Mouse (Mus musculus) monocyte, adult 2 months (primary cell): ENCODE measurements around the gene Lrch1.
A peak's percentile ranks its signal among the peaks of the same experiment; 100 is the strongest.

Source experiments
- DNase-seq, 2 experiments: peaks; one replicate each; pipeline ENCODE4 v3.0.0; 2022; ENCODE audit warnings: low spot score in 2 of 2, low read depth in 1 of 2

Lrch1 gene

GRCm38 (mm10) chr14:74922039-74922736, 25.5 kb downstream of the Lrch1 start:
- DNase-seq = no peak

DNA sequence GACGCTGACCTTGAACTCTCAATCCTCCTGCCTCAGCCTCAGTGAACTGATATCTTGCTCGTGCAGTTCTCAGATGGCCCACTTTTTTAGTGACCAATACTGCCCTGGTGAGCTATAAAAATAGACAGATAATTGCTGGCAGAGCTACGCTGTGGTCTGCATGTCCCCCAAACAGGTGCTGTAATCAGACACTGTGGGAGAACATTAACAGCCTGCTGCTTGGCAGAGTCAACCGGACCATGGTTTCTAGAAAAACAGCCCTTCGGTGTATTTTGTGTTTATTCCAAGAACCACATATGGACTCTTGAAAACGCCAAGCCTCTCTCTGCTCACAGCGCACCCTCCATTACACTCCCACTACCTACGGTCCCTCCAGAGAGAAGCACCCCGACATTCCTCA, 26.2 kb downstream of the Lrch1 start:
- no peak for DNase-seq

DNA sequence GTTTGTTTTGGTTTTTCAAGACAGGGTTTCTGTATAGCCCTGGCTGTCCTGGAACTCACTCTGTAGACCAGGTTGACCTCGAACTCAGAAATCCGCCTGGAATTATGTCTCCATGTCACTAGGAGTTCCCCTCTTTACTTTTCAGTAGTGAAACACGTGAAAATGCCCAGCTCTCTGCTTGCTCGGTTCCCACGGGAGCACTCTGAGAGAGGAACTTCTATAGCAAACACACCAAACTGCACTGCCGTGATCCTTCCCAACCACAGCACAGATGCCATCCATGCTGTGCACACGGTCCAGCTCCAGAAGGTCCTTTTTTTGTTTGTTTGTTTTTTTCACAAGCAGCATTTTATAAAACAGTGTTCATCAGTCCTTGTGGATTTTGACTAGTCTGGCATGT, 28.5 kb downstream of the Lrch1 start:
- DNase-seq = no peak

- DNase-seq = no peak
These were observed 29.1 kb downstream of the Lrch1 start for GRCm38 (mm10) chr14:74918521-74919103.

DNA sequence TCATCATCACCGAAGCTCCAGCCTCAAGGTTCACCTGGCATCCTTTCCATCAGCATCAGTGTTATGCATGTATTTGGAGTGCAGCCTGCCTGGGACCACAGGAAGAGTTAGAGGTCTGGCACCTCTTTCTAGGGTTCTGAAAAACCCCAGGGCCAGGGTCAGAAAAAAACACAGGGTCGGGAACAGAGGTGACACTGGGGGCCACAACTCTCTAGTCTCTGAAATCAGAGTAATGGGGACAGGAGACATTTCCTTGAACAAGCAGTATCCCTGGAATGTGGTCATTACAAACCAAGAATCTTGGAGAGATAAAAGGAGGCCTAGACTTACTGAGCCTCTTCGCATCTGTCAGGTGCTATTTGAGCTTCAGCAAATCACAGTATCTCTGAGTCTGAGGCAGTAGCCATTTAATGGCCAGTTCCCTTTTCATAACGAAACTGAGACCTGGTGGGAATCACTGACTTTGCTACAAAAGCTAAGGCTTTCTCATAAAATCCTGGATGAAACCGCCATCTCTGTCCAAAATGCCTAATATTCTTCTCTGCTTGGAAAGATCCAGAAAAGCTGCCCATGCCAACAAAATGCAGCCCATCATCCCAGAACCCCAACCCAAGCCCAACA, 30.1 kb downstream of the Lrch1 start:
- no peak for DNase-seq

GRCm38 (mm10) chr14:74916691-74917090, 31.0 kb downstream of the Lrch1 start:
- DNase-seq = no peak

DNA sequence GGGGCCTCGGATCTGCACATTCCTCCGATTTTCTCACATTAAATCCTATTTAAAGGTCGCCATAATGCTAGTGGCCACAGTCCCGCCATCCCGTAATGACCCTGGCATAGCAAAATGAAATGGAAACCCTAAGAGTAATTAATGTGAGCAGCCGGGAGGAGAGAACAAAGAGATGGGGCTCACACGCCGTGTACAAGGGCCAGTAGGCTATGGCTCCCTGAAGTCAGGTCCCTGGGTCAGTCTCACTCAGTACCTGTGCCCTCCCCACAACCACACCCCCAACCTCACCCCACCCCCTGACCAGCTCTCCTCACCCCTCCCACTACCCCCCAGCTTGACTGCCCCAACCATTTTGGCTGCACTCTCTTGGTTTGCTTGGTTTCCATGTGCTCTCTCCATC, 31.6 kb downstream of the Lrch1 start:
- no peak for DNase-seq

GRCm38 (mm10) chr14:74915658-74916057, 32.0 kb downstream of the Lrch1 start:
- no peak for DNase-seq

DNA sequence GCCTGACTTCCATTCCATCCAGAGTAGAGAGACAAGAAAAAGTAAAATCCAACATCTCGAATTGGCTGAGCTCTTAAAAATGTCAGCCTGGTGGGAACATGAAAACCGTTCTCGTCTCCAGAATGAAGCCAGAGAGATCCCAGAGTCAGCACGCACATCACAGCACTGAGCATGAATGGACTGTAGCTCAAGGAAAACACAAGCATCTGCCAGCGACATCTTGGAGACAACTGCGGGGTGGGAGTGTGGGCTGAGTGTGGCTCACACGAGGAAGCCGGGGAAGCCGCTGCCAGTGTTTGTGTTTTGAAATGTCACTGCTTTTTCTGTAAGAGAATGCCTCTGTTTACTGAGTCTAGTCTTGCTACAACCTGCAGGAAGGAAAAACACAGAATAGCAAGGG, 32.7 kb downstream of the Lrch1 start:
- no peak for DNase-seq

GRCm38 (mm10) chr14:74913381-74914230, 34.1 kb downstream of the Lrch1 start:
- DNase-seq = no peak

GRCm38 (mm10) chr14:74910363-74910762, 37.3 kb downstream of the Lrch1 start:
- no peak for DNase-seq

DNA sequence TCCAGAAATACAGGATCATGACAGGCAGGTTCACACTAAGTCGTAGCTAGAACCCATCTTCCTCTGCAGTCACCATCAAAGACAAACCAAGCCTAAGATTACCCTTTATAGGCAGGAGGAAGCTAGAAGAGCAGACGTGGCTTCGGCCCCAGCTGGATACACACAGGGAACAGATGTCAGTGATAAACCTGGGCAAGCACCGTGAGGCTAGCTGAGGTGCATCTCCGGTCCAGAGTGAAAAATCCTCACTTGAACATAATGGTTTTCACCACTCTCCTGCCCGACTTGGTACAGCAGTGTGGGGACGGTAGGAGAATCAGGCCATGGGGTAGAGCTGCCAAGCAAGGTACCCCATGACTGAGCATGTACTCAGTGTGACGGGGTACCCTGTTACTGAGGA, 38.7 kb downstream of the Lrch1 start:
- no peak for DNase-seq

DNA sequence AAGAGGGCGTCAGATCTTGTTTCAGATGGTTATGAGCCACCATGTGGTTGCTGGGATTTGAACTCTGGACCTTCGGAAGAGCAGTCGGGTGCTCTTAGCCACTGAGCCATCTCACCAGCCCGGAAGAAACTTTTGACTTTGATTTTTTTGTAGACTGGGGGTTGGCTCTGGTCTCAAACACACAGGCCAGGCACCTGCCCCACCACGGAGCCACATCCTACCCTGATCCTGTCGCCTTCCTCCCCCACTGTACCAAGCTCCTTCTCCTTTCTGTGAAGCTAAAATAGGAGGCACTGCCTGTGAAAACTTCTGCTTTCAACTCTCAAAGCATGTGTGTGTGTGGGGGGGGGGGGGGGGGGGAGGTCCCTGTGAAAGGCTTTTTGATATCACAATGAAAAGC, 39.4 kb downstream of the Lrch1 start:
- DNase-seq = peak in 1 of 2 experiments; percentile 21

GRCm38 (mm10) chr14:74907706-74908105, 40.0 kb downstream of the Lrch1 start:
- no peak for DNase-seq

DNA sequence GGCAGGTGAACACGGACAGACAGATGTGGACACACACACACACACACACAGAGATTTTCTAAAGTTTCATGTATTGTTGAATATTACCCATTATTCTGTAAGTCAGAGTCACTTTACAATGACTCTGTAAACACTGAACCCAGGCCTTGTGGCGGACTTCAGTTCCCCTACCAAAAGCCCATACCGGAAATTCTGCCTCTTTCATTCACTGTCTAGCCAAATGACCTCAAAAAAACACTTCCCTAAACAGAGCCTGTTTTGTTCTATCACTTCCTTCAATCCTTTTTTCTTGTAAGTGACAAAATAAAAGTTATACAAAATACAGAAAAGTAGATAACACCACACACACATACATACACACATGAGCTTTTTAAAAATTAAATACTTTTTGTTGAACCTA, 41.7 kb downstream of the Lrch1 start:
- peak in 1 of 2 experiments; percentile 21 for DNase-seq

GRCm38 (mm10) chr14:74904442-74904841, 43.2 kb downstream of the Lrch1 start:
- DNase-seq = no peak

DNA sequence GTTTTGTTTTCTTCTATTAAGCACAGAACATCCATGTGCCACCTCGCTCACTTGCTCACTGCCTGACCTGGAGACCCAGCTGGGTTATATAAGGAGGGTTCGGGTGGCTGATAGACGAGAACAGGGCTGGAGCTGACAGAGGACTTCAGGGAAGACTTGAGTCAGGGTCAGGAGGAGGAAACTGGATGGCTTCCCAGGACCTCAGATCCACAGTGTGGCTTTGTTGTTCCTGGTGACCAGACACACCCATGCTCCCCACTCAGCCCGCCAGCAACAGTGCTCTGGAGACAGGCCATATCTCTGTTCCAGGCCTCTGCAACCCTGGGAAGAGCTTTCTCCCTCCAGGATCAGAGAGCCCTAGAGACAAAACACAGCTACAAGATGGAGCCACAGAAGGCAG, 44.6 kb downstream of the Lrch1 start:
- no peak for DNase-seq

DNA sequence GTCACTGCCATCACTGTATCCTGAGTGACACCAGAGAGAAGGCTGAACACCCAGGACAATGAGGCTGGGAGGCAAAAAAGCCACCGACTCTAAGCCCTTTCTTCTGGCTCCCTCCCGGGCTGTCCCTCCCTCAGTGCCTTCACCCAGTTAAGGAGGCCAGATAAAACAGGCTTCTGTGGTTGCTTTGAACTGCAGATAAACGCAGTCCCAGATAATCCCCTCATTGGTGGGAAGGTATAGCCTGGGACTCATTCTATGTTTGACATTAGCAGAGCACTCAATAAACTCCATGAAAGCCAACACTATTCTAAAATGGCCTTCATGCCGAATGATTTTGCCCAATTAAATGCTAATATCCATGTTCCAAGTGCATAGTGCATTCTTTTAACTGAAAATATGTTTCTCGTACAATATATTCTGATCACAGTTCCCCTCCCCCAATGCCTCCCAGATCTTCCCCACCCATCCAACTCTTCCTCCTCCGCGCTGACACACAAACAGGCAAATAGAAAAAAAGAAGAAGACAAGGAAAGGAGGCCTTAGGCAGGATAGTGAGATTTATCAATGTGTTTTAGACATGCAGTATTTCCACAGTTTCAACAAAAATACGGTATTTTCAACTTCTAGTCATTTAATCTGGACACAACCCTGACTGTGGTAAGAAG, 46.8 kb downstream of the Lrch1 start:
- DNase-seq = no peak

- no peak for DNase-seq
These were observed 47.5 kb downstream of the Lrch1 start for GRCm38 (mm10) chr14:74899953-74900704.

- DNase-seq = no peak
These were observed 48.7 kb downstream of the Lrch1 start for GRCm38 (mm10) chr14:74898939-74899338.
